Mouse (Mus musculus) bone marrow macrophage, adult 2 months (primary cell): ENCODE measurements around the gene BC005537.

Experiments used
- CTCF ChIP-seq: IDR thresholded peaks from 2 replicates; pipeline ENCODE4 v1.5.1; 2012; ENCODE audit warnings: low read depth, mild to moderate bottlenecking, low read length, moderate library complexity
- POLR2A ChIP-seq: IDR thresholded peaks from 2 replicates; pipeline ENCODE4 v1.6.1; 2012; ENCODE audit warnings: mild to moderate bottlenecking, low read depth, low read length, borderline replicate concordance

DNA sequence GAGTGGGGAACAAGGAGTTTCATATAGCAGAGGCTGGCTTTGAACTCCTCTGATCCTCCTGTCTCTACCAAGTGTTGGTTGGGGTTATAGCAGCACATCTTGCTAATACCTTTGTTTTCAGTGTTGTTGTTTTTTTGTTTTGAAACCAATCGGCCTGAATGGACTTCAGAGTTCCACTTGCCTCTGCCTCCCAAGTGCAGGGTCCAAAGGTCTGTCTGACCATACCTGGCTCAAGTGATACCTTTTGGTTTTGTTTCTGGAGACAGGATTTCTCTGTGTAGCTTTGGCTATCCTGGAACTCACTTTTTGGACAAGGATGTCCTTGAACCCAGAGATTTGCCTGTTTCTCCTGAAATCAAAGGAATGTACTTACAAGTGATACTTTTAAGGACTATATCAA is 18.5 kb downstream of the BC005537 start:
- TF ChIP-seq POLR2A (no peak), CTCF (no peak)
